Mouse (Mus musculus): ENCODE measurements at regions not wholly inside any gene's neighbourhood (a gene's known extent, or its start where the extent isn't known, plus 50 kb on each side); places are given as distances from the start of the nearest gene placed in this dataset.
A peak's percentile ranks its signal among the peaks of the same experiment; 100 is the strongest.

DNA sequence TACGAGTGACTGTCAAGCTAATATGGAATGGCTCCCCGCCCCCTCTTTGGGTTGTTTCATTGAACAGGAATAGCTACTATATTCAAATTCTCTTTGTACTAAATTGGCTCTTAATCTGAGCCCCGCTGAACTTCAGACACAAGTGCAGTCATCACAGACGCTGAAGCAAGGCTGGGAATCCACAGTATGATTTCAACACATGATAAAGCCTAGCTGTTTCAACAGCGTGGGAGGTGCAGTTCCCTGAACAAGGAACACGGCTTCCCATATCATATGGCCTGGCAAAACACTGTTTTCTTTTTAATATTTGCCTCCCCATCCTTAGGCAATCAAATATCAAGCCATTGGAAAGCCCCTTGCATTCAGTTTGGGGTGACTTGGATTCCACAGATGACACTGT lies 428.0 kb upstream of the Adamts9 start:
- no peak for DNase-seq

DNA sequence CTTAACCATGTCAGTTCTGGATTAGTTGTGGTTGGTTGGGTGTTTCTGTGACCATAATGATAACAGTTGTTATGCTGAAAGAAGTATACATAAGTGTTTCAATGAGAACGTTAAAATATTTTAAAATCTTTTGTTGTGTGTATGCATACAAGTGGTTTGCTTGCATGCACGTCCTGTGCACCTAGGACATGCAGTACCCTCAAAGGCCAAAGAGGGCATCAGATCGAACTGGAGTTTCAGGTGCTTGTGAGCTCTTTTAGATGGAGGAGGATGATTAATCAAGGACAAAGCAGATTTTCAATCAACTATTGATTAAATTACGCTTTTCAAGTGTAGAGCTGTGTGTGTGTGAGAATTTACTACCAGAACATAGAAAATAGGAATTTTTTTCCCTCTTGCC lies 420.6 kb upstream of the Adamts9 start:
- no peak for DNase-seq

DNA sequence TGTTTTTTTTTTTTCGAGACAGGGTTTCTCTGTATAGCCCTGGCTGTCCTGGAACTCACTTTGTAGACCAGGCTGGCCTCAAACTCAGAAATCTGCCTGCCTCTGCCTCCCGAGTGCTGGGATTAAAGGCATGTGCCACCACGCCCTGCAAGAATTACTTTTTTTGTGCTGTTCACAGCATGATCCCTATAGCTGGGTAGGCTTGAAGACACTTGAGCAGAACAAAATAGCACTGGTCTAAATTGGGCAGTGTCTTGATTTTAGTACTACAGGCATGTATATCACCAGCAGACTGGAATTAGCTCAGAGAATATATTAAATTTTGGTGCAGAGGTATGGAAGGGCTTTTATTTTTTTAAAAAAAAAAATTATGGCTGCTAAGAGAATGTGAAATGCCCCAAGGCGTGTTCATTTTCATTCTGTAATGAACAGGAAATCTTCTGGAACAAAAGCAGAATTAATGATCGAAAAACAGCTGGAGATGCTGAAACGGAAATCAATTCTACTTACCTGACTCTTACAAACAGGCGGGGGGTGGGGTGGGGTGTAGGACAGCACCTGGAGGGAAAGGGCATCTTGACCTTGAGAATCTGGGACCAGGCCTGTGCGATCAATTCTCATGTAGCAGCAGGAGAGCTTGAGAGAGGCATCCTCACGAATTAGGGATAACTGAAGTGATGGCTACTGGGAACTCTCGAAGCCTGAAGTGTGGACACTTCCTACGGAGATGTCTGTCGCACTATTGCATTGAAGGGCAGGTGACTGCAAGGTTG lies 410.2 kb upstream of the Adamts9 start:
- DNase-seq, result no peak

DNA sequence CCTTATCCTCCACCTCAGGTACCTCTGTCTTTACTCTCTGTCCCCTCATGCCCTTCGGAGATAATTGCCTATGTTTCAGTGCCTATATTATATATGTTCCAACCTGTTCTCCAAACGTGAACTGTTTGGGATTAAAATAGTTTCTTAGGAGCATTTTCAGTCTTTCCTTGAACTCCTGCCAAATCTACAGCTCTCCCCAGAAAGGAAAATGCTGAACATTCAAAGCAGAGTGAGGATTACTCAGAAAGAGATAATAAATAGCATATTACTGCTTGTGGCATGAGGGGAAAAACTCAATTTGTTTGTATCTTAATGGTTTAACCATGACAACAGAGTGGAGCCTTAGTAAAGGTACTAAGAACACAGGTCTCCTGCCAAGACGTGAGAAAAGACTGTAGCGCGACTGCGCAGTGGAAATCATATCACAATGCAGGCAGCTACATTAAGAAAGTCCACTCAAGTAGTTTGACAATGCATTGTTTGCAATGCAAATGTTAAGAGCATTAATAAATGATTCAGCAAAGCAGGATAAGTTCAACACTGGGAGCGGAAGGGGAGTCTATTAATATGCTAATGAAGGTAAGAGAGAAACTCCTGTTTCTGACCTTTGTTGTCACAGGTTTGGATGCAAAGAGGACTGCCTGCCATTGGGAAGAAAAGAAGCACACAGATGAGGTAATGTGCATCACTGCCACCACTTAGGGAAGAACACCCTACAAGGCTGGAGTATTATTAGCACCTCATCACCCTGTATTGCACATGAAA lies 406.8 kb upstream of the Adamts9 start:
- DNase-seq, result no peak

DNA sequence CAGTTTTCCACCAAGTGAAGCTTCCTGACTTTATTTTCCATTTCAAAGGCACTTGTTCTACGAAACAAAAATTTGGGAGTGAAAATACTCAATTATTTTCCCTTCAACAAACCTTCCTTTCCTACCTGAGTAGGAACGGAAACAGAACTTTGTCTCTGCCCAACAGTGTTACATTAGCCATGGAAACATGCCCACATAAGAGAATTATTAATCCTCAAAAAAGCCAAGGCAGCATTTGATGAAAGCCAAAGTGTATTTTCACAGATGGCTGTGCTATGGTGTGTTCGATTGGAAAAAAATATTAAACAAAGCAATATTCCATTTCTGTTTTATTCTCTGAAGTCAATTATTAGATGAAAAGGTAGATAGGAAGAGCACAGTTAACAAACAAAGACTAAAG lies 404.8 kb upstream of the Adamts9 start:
- DNase-seq, result no peak

DNA sequence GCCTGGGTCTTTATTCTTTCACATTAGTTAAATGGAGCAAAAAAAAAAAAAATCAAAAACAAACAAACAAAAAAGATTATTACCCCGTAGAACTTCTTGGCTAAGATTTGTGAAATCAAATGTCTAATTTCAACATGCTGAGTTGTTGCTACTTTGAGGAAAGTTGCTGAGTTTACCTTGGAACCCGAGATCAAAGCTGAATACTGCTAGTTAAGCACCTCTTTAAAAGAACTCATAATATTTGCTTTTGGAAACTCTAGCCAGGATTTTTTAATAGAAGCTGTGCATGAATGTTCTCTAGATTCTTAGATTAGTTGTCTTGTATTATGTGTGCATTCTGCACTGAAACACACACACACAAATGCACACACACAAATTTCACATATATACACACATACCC lies 385.4 kb upstream of the Adamts9 start:
- DNase-seq, result no peak

DNA sequence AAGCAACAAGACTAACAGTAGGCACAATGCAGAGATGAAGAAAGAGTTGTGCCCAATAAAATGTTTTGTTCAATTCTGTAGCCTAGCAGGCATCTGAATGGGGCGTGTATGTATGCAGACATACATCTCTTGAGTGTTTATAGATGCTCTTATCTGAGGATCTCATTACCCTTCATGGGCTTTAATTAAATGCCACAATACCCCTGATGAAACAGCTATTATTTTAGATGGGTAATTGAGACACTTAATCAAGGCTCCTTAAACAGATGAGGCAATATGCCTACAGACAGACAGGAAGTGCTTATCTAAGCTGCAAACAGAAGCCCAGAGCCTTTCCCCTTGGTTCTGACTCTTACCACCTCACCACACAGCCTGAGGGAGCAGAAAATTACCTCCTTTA lies 384.6 kb upstream of the Adamts9 start:
- no peak for DNase-seq

DNA sequence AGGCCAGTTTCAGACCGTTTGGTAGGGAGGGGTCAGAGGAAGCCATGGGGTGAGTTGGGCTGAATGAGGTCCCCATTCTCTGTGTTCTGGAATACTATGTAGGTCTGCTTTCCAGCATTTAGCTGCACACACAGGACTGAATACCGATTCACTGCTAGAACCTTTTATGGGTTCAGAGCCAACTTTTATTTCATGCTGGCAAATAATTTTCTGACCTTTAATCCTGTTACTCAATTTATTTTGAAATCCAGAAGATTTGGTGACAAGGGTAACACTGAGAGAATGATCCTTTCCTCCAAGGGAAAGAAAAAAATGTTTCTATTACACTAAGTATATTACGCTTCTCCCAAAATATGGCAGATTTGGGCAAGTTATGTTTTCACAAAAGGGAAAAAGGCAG lies 380.6 kb upstream of the Adamts9 start:
- no peak for DNase-seq

DNA sequence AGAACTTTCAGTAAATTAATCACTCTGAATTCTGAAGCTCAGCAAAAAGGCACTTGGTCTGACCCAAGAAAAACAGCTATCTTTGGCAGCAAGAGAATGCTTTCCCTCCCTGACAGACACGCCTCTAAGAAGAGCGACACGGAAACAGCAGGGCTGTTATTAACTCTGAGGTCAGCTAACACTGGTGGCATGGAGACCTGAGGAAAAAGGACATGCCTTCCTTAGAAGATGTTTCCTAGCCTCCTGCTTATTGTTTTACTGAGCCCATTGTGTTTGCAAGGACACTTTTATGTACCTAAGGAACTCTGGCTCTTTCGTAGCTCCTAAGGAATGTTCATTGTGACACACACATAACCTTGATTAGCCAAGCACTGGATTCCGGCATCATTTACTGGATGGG lies 371.3 kb upstream of the Adamts9 start:
- no peak for DNase-seq

DNA sequence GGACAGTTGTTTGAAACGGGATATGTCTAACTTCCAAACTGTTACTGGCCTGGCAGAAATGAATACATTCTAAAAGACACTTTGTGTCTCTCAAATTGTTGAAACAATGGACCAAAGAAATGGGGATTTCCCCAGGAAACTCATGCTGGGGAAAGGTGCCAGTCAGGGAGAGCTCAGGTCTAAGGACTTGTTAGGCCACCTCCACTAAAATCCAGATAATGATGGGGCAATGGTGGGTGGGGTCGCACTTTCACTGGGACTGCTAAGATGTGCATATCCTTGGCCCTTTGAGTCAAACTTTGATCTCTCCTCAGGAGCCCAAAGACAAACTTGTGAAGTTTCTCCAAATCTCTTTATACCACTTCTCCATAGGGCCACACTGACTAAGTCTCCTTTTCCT lies 361.9 kb upstream of the Adamts9 start:
- DNase-seq, result no peak

DNA sequence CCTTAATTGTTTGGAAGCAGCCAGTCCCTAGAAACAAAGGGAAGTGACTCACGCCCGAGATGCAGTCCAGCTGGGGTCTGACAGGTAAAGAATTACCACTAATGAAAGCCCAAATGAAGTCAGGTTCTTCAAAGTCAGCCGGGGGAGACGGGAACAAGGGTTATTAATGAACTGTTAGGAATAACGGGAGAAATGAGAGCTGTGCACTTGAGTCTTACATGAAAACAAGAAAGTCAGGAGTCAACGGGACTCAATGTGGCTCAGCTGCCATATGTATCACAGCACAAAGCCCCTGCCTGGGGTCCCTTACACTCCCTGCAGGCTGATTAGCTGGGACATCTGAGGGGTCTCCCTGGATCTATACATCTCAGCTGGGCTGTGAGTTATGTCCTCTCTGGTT lies 354.7 kb upstream of the Adamts9 start:
- no peak for DNase-seq

DNA sequence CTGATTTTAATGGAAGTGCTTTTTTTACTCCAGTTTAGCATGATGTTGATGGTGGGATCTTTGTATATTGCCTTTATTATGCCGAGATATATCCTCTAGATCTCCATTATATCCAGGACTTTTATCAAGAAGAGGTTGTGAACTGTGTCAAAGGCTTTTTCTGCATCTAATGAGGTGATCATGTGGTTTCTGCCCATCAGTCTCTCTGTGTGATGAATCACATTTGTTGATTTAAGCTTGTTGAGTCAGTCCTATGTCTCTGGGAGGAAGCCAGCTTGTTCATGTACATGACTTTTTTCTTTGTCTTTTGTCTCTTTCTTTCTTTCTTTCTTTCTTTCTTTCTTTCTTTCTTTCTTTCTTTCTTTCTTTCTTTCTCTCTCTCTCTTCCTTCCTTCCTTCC lies 348.4 kb upstream of the Adamts9 start:
- DNase-seq, result no peak

DNA sequence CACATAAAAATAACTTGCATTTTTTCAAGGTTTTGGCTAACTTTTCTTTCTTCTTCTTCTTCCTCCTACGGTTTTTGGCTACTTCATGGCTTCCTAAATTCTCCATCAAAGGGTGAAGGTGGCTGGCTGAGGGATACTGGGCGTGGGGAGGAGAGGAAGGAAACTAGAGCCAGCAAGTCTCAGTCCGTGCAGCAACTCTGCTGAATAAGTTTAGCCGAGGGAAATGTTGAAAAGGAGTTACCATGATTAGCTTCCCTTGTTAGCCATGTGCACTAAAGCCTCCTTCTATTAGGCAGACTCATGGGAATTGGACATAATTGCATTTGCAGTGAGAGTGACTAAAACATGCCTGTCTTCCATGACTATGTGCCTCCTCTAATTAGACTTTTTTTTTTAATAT lies 345.1 kb upstream of the Adamts9 start:
- no peak for DNase-seq

DNA sequence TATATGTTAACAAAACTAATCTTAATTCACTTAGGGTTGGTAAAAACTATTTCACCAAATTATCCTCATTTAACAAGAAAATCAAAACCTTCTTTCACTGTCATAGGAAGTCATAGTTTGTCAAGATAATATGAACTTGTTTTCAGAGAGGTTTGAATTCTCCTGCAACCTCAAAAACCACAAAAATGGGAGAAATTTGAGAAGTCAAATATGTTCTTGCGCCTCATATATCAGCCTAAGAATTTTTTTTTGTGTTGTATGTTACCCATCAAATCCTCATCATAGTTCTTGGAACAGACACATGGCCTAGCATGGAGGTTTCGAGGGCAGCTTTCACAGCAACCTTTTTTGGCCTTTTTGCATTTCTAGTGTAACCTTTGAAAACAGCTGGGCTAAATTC lies 342.5 kb upstream of the Adamts9 start:
- DNase-seq, result no peak

DNA sequence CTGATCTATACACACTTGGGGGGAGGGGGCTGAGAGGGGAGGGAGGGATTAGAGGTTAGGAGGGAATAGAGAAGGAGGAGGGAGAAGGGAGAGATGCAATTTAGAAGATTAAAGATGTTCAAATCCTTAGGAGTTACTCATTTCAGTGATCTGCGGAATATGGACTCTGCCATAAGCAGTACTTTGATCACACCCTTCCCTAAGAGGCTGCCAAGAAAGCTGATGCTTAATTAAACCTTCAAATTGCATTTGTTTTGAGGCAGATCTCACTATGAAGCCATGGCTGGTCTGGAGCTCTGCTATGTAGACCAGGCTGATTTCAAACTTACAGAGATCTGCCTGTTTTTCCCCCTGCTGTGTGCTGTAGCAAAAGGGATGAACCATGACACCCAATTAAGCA lies 338.2 kb upstream of the Adamts9 start:
- no peak for DNase-seq

DNA sequence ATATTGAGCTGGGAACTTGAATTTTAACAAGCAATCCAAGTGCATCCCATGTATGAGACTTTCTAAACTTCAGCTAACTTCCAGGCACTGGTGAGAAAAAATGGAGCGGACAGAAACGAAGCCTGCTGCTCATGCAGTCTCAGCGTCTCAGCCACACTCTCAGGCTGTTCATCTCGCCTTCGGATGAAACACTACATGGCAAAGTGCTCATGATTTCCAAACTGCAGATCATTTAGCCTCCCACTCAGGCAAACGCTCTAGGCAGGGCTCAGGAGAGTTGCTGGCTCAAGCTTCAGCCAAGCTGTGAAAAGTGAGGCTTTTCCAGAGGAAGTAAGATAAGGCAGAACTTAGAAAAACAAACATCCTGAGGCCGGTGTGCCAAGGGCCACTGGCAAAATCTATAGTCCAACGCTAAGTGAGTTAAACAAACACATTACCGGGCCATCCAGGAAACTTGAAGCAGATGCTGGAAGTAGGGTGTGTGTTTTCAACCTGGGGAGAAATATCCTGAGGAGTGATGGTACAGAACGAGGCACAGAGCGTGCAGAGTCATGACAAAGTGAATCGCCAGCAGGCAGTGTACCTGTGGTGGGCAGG lies 330.7 kb upstream of the Adamts9 start:
- no peak for DNase-seq

DNA sequence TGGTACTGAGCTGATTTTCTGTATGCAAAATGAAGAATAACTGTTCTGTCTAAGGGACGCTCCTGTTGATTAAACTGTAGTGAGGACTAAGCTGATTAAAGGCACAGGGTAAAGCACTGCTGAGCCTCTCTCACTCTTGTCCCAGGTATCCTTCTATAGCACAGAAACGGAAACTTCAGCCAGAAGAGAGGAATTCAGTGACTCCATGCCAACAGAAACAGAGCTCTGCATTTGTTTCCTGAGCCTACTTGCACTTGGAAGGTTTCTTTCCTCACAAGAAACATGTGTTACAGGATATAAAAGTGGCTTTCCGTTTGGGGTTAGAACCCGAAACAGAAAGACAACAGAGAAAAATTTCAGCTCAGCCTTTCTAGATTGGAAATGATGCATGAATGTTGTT lies 328.9 kb upstream of the Adamts9 start:
- no peak for DNase-seq

DNA sequence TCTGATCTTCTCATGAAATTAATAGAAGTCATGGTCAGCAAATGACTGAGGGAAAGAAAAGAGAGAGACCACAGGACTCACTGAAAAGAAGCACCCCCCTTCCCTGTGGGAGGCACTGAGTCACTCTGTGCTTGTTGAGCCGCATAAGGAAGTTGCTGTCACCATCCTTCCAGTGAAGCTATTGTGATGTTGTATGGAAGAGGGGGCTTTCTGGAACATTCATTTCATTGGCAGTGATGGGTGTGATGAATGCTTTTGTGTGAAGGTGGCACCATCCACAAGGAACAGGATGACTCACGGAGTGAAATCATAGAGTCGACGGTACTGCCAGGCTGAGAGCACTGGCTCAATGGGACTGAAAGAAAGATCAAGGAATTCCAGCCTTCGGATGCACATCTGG lies 323.5 kb upstream of the Adamts9 start:
- no peak for DNase-seq

DNA sequence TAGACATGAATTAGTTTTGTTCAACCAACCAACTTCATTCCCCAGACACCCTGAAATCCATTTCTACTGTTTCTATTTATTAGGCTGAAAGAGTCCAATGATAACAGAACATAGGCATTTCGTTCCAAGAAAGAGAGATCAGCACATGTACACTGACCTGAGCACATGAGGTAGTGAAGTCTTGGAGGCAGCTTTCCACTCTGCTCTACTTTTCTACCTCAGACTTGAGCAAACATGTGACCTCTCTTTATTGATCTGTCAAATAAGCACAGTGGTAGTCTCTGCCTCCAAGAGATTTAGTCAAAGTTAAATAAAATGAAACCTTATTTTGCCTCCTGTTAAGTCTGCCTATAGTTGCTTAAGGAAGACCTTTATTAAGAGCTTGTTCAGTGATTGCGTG lies 321.9 kb upstream of the Adamts9 start:
- DNase-seq, result no peak

DNA sequence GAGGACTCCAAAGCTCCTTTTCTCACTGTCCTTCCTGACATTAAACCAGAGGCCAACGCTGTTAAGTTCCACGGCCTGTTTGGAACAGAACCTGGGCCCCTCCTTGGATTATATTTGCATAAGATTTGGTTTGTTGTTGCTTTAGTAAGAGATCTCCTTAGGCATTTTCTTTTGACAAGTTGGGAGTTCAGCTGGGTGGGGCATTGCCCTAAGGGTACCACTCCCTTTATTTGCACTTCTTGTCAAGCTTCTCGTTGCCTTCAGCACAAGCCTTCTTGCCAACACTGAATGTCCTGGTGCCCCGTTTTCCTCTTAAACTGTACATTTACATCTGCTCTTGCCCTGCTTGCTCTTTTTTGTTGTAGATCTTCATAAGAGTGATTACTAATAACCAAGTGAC lies 317.5 kb upstream of the Adamts9 start:
- no peak for DNase-seq

DNA sequence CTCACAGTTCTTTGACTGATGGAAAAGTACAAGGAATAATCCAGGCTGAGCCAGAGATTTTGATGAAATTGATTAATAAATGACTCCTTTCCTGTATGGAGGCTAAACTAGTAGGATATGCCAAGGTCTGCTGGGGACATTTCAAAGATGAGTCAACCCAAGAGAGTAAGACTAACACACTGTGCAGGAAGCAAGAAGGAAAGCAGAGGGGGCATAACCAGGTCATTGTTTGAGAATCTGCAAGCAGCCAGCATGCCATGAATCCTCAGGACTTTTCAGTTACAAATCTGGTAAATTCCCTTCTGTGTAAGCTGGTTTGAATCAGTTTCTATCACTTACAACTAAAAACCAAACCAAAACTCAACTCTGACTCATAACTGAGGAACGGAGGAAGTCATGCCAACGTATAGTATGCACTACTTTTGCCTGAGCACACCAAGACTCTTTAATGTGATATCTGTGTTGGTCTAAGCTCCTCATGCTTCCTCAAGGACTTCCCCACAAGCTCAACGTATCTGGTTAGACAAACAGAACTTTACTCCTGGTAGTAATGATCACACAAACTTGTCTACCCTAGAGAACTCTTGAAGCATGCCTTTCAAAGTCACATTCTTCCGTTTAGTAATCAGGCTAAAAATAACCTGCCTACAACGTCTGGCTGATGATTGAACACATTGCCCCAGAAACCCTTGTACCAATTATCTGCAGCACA lies 314.0 kb upstream of the Adamts9 start:
- no peak for DNase-seq

DNA sequence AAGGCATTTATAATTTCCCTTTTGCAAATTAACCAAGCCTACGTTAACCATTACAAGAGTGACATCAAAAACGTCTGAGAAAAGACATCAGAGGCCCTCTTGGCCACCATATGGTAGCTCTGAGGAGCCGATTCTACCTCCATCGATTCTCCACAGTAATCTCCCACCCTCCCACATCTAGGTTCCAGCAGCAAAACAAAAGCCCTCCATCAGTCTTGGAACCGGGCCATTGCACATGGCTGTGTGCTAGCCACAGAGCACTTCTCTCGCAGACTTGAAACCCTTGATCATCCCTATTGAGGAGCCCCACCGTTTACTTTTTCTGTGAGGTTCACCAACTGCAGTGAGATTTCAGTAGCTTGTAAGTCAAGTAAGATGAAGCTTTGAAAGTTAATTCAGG lies 310.5 kb upstream of the Adamts9 start:
- DNase-seq, result peak; percentile 10

DNA sequence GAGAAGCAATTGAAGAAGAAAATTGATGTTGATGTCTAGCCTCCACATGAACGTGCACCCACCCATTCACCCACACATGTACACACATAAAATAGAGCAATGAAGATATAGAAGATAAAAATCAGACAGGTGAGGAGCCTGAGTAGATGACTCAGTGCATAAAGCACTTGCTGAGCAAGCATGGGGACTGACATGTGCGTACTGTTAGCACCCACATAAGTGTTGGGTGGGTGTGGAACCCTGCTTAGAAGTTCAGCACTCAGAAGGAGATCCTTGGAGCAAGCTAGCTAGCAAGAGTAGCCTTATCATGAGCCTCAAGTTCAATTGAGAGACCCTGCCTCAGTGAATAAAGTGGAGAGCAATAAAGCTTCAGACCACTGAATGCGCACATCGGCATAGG lies 305.7 kb upstream of the Adamts9 start:
- DNase-seq, result no peak
